Mouse (Mus musculus) ES-Bruce4 (cell line): Measurements from ENCODE around the gene Pramef25. TPM values are rescaled to one million over a fixed set of nuclear protein-coding genes. Genes with fewer than 3 reads are reported as not detected.
"Not testable (repeated sequence)": the region's sequence is repeated elsewhere in the genome, so short reads cannot be mapped to it uniquely, and the experiment has no call there.

ENCODE experiments used
- H3K27ac ChIP-seq: 2 replicates; pipeline ENCODE4 v1.5.1; 2012; ENCODE audit warnings: low read length, inconsistent platforms; ENCODE audit not compliant: insufficient read depth
- H3K27me3 ChIP-seq: 2 replicates; pipeline ENCODE4 v1.6.1; 2012; ENCODE audit warnings: mild to moderate bottlenecking, low read length, inconsistent platforms; ENCODE audit not compliant: control insufficient read depth, poor library complexity, insufficient read depth, severe bottlenecking
- H3K36me3 ChIP-seq: 2 replicates; pipeline ENCODE4 v1.6.1; 2012; ENCODE audit warnings: inconsistent platforms, mild to moderate bottlenecking, low read length, moderate library complexity; ENCODE audit not compliant: control insufficient read depth, poor library complexity, insufficient read depth, severe bottlenecking
- H3K4me1 ChIP-seq: one replicate; pipeline ENCODE4 v1.8.1; 2011; ENCODE audit warnings: low read length; ENCODE audit not compliant: control insufficient read depth, insufficient read depth
- H3K4me3 ChIP-seq: 2 replicates; pipeline ENCODE4 v1.5.1; 2011; ENCODE audit warnings: low read depth, mild to moderate bottlenecking, low read length
- H3K9ac ChIP-seq: 2 replicates; pipeline ENCODE4 v1.6.1; 2012; ENCODE audit warnings: low read depth, mild to moderate bottlenecking, inconsistent platforms; ENCODE audit not compliant: poor library complexity, severe bottlenecking
- H3K9me3 ChIP-seq: replicated peaks from 2 replicates; pipeline ENCODE4 v1.6.1; 2012; ENCODE audit warnings: mild to moderate bottlenecking, low read length, inconsistent platforms; ENCODE audit not compliant: control insufficient read depth, poor library complexity, insufficient read depth, severe bottlenecking
- polyA plus RNA-seq: library from polyadenylated mRNA; stranded (reverse); fragments of >200 nt; gene quantifications from 2 replicates; pipeline ENCODE4 v1.2.4, GENCODE M21; 2011; ENCODE audit warnings: low read depth; ENCODE audit not compliant: missing spikeins, insufficient read depth, insufficient read length

The Pramef25 gene
- polyA plus RNA-seq: not detected in 2 replicates

- not testable (repeated sequence) for H3K36me3 ChIP-seq, H3K9me3 ChIP-seq
These were observed at the start of gene Pramef25 for GRCm38 (mm10) chr4:143950916-143951315. Gene Pramef25 (minus strand): TSS chr4:143951016.

GRCm38 (mm10) chr4:143994269-143994668, 43.5 kb upstream of the Pramef25 start, which contains the start of gene Pramef17:
Gene Pramef17 (minus strand): TSS chr4:143994369.
- not testable (repeated sequence) for H3K27me3 ChIP-seq, H3K4me3 ChIP-seq, H3K9me3 ChIP-seq, H3K9ac ChIP-seq, H3K4me1 ChIP-seq, H3K36me3 ChIP-seq, H3K27ac ChIP-seq

More at GRCm38 (mm10) chr4:143950916-143951315, at the start of gene Pramef25:
- not testable (repeated sequence) for H3K4me1 ChIP-seq, H3K27me3 ChIP-seq, H3K4me3 ChIP-seq, H3K27ac ChIP-seq, H3K9ac ChIP-seq

GRCm38 (mm10) chr4:143988126-143988525, 37.3 kb upstream of the Pramef25 start:
- H3K27me3 ChIP-seq, H3K4me1 ChIP-seq, H3K9me3 ChIP-seq: not testable (repeated sequence)

GRCm38 (mm10) chr4:143987475-143987941, 36.7 kb upstream of the Pramef25 start:
- H3K27ac ChIP-seq, H3K36me3 ChIP-seq, H3K9me3 ChIP-seq, H3K4me3 ChIP-seq, H3K9ac ChIP-seq, H3K4me1 ChIP-seq, H3K27me3 ChIP-seq: not testable (repeated sequence)

More at GRCm38 (mm10) chr4:143988126-143988525, 37.3 kb upstream of the Pramef25 start:
- H3K4me3 ChIP-seq, H3K9ac ChIP-seq, H3K27ac ChIP-seq, H3K36me3 ChIP-seq: not testable (repeated sequence)

- not testable (repeated sequence) for H3K36me3 ChIP-seq, H3K4me3 ChIP-seq, H3K9ac ChIP-seq, H3K27ac ChIP-seq, H3K9me3 ChIP-seq, H3K4me1 ChIP-seq, H3K27me3 ChIP-seq
These were observed 34.9 kb upstream of the Pramef25 start for GRCm38 (mm10) chr4:143985733-143986132.

- not testable (repeated sequence) for H3K36me3 ChIP-seq, H3K9ac ChIP-seq, H3K4me3 ChIP-seq, H3K27me3 ChIP-seq, H3K4me1 ChIP-seq, H3K9me3 ChIP-seq, H3K27ac ChIP-seq
These were observed 34.3 kb upstream of the Pramef25 start for GRCm38 (mm10) chr4:143985165-143985564.

GRCm38 (mm10) chr4:143983446-143983845, 32.6 kb upstream of the Pramef25 start:
- not testable (repeated sequence) for H3K9ac ChIP-seq, H3K27ac ChIP-seq, H3K27me3 ChIP-seq, H3K4me3 ChIP-seq, H3K4me1 ChIP-seq, H3K36me3 ChIP-seq, H3K9me3 ChIP-seq

- H3K9ac ChIP-seq, H3K4me1 ChIP-seq, H3K36me3 ChIP-seq, H3K4me3 ChIP-seq, H3K27me3 ChIP-seq, H3K27ac ChIP-seq, H3K9me3 ChIP-seq: not testable (repeated sequence)
These were observed 16.0 kb upstream of the Pramef25 start, which contains the start of gene Gm13101 for GRCm38 (mm10) chr4:143966850-143967249. Gene Gm13101 (minus strand): TSS chr4:143966950.

GRCm38 (mm10) chr4:143900280-143900679, 50.5 kb downstream of the Pramef25 start, which contains the start of gene Pramef6:
Gene Pramef6 (minus strand): TSS chr4:143900380.
- H3K4me1 ChIP-seq, H3K9ac ChIP-seq, H3K27ac ChIP-seq, H3K27me3 ChIP-seq, H3K36me3 ChIP-seq, H3K9me3 ChIP-seq, H3K4me3 ChIP-seq: not testable (repeated sequence)
